Mouse (Mus musculus) forebrain, embryonic 13.5 days (tissue): ENCODE data around the gene Nxph1. TPM values are rescaled to one million over a fixed set of nuclear protein-coding genes. Genes with fewer than 3 reads are reported as not detected.

Source experiments
- ATAC-seq: fragments of 200-750 bp; cut with Nextera tagmentation; 2 replicates; pipeline ENCODE4 v1.8.0; 2017
- H3K27ac ChIP-seq: fragments of 300-500 bp; sonication (generic); 2 replicates; pipeline ENCODE4 v1.5.1; 2015; ENCODE audit warnings: inconsistent platforms, mild to moderate bottlenecking, moderate library complexity
- H3K27me3 ChIP-seq: fragments of 300-500 bp; sonication (generic); 2 replicates; pipeline ENCODE4 v1.6.1; 2015; ENCODE audit warnings: mild to moderate bottlenecking, inconsistent platforms
- H3K36me3 ChIP-seq: fragments of 300-500 bp; sonication (generic); 2 replicates; pipeline ENCODE4 v1.6.1; 2015; ENCODE audit warnings: mild to moderate bottlenecking, inconsistent platforms; ENCODE audit not compliant: poor library complexity, severe bottlenecking
- H3K4me1 ChIP-seq: fragments of 300-500 bp; sonication (generic); 2 replicates; pipeline ENCODE4 v1.6.1; 2015; ENCODE audit warnings: inconsistent platforms
- H3K4me2 ChIP-seq: fragments of 300-500 bp; sonication (generic); 2 replicates; pipeline ENCODE4 v1.6.1; 2015; ENCODE audit warnings: inconsistent platforms, mild to moderate bottlenecking, moderate library complexity
- H3K4me3 ChIP-seq: fragments of 300-500 bp; sonication (generic); 2 replicates; pipeline ENCODE4 v1.5.1; 2015; ENCODE audit warnings: mild to moderate bottlenecking, inconsistent platforms
- H3K9ac ChIP-seq: fragments of 300-500 bp; sonication (generic); 2 replicates; pipeline ENCODE4 v1.6.1; 2015; ENCODE audit warnings: mild to moderate bottlenecking, inconsistent platforms
- H3K9me3 ChIP-seq: fragments of 300-500 bp; sonication (generic); replicated peaks from 2 replicates; pipeline ENCODE4 v1.6.1; 2016; ENCODE audit warnings: inconsistent platforms
- WGBS: fragments of 180-500 bp; shearing (Covaris S2); methylation state at CpG from one replicate; pipeline ENCODE4 v1.1.7; 2015; 5-methylcytosine and 5-hydroxymethylcytosine counted together
- polyA plus RNA-seq: library from polyadenylated mRNA; unstranded; fragments of >200 nt; fragmentation: Nextera tagmentation; extraction: Ambion mirVana; gene quantifications from 2 replicates; pipeline ENCODE4 v1.2.1, GENCODE M21; 2015

Nxph1 gene
- polyA plus RNA-seq, 1 experiment from 2014 or later, result 23.9 TPM

DNA sequence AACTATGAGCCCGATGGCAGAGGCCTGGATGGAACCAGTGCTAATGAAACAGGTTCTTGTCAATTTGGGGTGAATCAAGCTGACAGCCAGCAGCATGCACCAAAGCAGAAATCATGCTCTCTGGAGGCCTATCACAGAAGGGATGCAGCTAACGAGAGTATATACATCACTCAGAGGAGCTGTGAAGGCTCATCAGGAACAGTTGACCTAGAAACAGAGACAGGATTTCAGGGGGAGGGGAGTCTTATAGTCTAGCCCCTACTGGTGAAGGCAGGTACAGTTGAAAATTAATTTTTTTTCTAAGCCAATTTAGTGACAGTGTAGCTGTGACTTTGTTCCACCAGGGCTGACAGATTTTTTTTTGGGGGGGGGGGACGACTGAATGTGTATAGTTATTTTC, 234.2 kb downstream of the Nxph1 start:
- no peaks in the 10 kb centered on the region for H3K4me1 ChIP-seq
- 59% methylated on average over 3 of the region's 3 CpGs for WGBS
- H3K9ac ChIP-seq, result no peak overlapping the region
- no peaks in the 10 kb centered on the region for H3K36me3 ChIP-seq
- H3K4me3 ChIP-seq, result no peak overlapping the region
- H3K27ac ChIP-seq, result no peak overlapping the region
- no peaks in the 10 kb centered on the region for H3K9me3 ChIP-seq
- no peaks in the 10 kb centered on the region for H3K27me3 ChIP-seq
- H3K4me2 ChIP-seq, result no peak overlapping the region
- no peak for ATAC-seq

GRCm38 (mm10) chr6:9210730-9211129, 262.5 kb downstream of the Nxph1 start:
- no peak for ATAC-seq
- WGBS, result 73% methylated on average over 4 of the region's 4 CpGs
- Histone ChIP-seq H3K36me3 (no peaks in the 10 kb centered on the region), H3K27me3 (no peaks in the 10 kb centered on the region), H3K9me3 (no peaks in the 10 kb centered on the region), H3K27ac (no peak overlapping the region), H3K4me3 (no peak overlapping the region), H3K9ac (no peak overlapping the region), H3K4me1 (no peaks in the 10 kb centered on the region), H3K4me2 (no peak overlapping the region)

DNA sequence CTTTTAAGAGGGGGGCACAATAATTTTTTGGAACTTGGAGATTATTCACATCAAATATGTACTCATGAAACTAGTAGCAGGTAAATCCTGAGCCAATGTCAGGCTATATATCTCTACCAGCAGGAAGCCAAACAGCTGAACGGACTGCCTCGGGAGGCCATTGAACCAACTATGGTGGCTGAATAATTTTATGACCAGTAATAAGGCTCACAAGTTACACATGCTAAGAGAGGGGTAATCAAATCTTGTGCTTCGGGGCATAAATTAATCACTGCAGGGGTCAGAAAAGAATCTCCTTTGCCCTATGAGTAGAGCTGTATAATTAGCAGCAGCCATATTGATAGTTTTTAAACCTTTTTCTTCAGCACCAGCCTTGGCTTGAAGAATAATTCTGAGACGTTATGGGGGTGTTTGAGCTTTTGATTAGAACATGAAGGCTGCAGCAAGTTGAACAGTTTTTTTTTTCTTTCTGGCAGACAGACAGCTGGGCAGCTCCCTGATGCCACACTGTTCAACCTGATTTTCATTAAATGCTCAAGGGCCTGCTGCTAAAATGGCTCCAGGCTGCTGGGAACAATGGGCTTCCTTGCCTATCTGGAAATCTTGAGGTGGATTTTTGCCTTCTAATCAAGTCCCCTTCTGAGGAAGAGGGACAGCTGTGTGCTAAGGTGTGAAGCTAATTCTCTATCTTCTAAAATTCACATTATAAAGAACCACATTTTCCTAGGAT, 272.7 kb downstream of the Nxph1 start:
- peaks cover 6% of the 10 kb centered on the region; the same call in 1 of the 2 replicates for H3K4me1 ChIP-seq
- WGBS, result 26% methylated on average over 4 of the region's 4 CpGs

DNA sequence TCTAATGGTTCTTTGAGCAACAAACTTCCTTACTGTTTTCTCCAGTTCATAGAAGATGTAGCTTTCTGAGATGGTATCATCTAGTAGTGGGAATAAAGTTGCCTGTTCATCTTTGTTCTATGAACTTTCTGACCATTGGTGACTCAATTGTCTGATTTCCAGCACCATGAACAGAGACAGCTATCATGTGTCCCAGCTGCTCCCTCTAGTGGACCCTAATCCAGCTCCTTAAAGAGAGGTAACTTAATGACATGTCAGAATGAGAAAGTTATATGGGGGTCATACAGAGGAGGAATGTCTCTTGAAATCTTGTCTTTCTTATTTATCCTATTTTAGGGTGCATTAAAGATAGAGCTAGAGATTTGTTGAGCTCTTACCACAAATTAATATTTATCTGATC, 286.6 kb downstream of the Nxph1 start:
- no peak overlapping the region for H3K9ac ChIP-seq
- no peak overlapping the region for H3K4me3 ChIP-seq
- H3K4me1 ChIP-seq, result no peaks in the 10 kb centered on the region
- H3K4me2 ChIP-seq, result no peak overlapping the region
- H3K27me3 ChIP-seq, result no peaks in the 10 kb centered on the region
- no peak overlapping the region for H3K27ac ChIP-seq
- H3K9me3 ChIP-seq, result no peaks in the 10 kb centered on the region
- no peaks in the 10 kb centered on the region for H3K36me3 ChIP-seq
- ATAC-seq, result no peak

More for the DNA sequence above, 272.7 kb downstream of the Nxph1 start:
- Histone ChIP-seq H3K4me2 (no peak overlapping the region), H3K27ac (peak overlapping the region; percentile 40; the same call in 1 of the 2 replicates), H3K9ac (no peak overlapping the region), H3K4me3 (no peak overlapping the region), H3K9me3 (no peaks in the 10 kb centered on the region), H3K27me3 (no peaks in the 10 kb centered on the region), H3K36me3 (no peaks in the 10 kb centered on the region)
- ATAC-seq, result peak; percentile 43; the same call in 1 of the 2 replicates

GRCm38 (mm10) chr6:9267998-9268397, 319.8 kb downstream of the Nxph1 start:
- no peak overlapping the region for H3K4me3 ChIP-seq
- 72% methylated on average over 1 of the region's 1 CpGs for WGBS
- H3K9me3 ChIP-seq, result no peaks in the 10 kb centered on the region
- no peaks in the 10 kb centered on the region for H3K27me3 ChIP-seq
- no peaks in the 10 kb centered on the region for H3K4me1 ChIP-seq
- H3K9ac ChIP-seq, result no peak overlapping the region
- peak; percentile 41; the same call in 1 of the 2 replicates for ATAC-seq
- H3K36me3 ChIP-seq, result no peaks in the 10 kb centered on the region
- no peak overlapping the region for H3K4me2 ChIP-seq
- H3K27ac ChIP-seq, result no peak overlapping the region

Other genes with a start within 250 kb of the Nxph1 start
- 22.6 and 23.3 TPM in 2 replicates for gene Ica1, start 169.9 kb upstream of the Nxph1 start, polyA plus RNA-seq